Mouse (Mus musculus) kidney, embryonic 16.5 days (tissue): Measurements from ENCODE around the gene Tbx4. TPM values are rescaled to one million over a fixed set of nuclear protein-coding genes. Genes with fewer than 3 reads are reported as not detected.

Source experiments
- ATAC-seq: fragments of 200-750 bp; cut with Nextera tagmentation; 2 replicates; pipeline ENCODE4 v1.8.0; 2017; ENCODE audit warnings: moderate TSS enrichment; ENCODE audit not compliant: low FRiP score, low TSS enrichment
- H3K27ac ChIP-seq: fragments of 300-500 bp; sonication (generic); 2 replicates; pipeline ENCODE4 v1.5.1; 2014; ENCODE audit warnings: low read length
- H3K27me3 ChIP-seq: fragments of 300-500 bp; sonication (generic); 2 replicates; pipeline ENCODE4 v1.6.1; 2014; ENCODE audit warnings: low read length, control low read depth, mixed read lengths; ENCODE audit not compliant: insufficient read depth
- H3K36me3 ChIP-seq: fragments of 300-500 bp; sonication (generic); 2 replicates; pipeline ENCODE4 v1.6.1; 2014; ENCODE audit warnings: low read length, control low read depth, mixed read lengths; ENCODE audit not compliant: insufficient read depth
- H3K4me1 ChIP-seq: fragments of 300-500 bp; sonication (generic); 2 replicates; pipeline ENCODE4 v1.6.1; 2014; ENCODE audit warnings: low read length, control low read depth, mixed read lengths; ENCODE audit not compliant: insufficient read depth
- H3K4me2 ChIP-seq: fragments of 300-500 bp; sonication (generic); replicated peaks from 2 replicates; pipeline ENCODE4 v1.6.1; 2014; ENCODE audit warnings: low read depth, low read length
- H3K4me3 ChIP-seq: fragments of 300-500 bp; sonication (generic); 2 replicates; pipeline ENCODE4 v1.5.1; 2014; ENCODE audit warnings: mild to moderate bottlenecking, low read length
- H3K9ac ChIP-seq: fragments of 300-500 bp; sonication (generic); replicated peaks from 2 replicates; pipeline ENCODE4 v1.6.1; 2014; ENCODE audit warnings: low read length
- H3K9me3 ChIP-seq: fragments of 300-500 bp; sonication (generic); 2 replicates; pipeline ENCODE4 v1.6.1; 2016; ENCODE audit warnings: low read length, control low read depth
- WGBS: fragments of 180-500 bp; shearing (Covaris S2); extraction: QIAGEN DNeasy Blood & Tissue Kit; methylation state at CpG from one replicate; pipeline ENCODE4 v1.1.7; 2014; 5-methylcytosine and 5-hydroxymethylcytosine counted together
- polyA plus RNA-seq: library from polyadenylated mRNA; unstranded; fragments of >200 nt; fragmentation: Nextera tagmentation; extraction: Ambion mirVana; gene quantifications from 2 replicates; pipeline ENCODE4 v1.2.1, GENCODE M21; 2015

Gene Tbx4
- polyA plus RNA-seq, 1 experiment from 2014 or later = 1.7 TPM

GRCm38 (mm10) chr11:85850233-85850632, 36.0 kb upstream of the Tbx4 start, which contains the start of gene Gm11444:
Gene Gm11444 (minus strand): TSS chr11:85850333.
- Histone ChIP-seq H3K27me3 (no peaks in the 10 kb centered on the region), H3K4me2 (peak within 1 kb of the TSS; percentile 47), H3K9ac (no peak within 1 kb of the TSS), H3K9me3 (no peaks in the 10 kb centered on the region), H3K4me3 (no peak within 1 kb of the TSS), H3K4me1 (peaks cover 18% of the 10 kb centered on the region), H3K36me3 (no peaks in the 10 kb centered on the region), H3K27ac (no peak within 1 kb of the TSS)
- 87% methylated on average over 6 of the region's 6 CpGs for WGBS
- no peak for ATAC-seq

GRCm38 (mm10) chr11:85850758-85851157, 35.5 kb upstream of the Tbx4 start:
- no peak overlapping the region for H3K4me2 ChIP-seq
- no peak overlapping the region for H3K9ac ChIP-seq
- no peak for ATAC-seq
- no peaks in the 10 kb centered on the region for H3K36me3 ChIP-seq
- peaks cover 13% of the 10 kb centered on the region for H3K4me1 ChIP-seq
- H3K27me3 ChIP-seq = no peaks in the 10 kb centered on the region
- no peaks in the 10 kb centered on the region for H3K9me3 ChIP-seq
- 41% methylated on average over 6 of the region's 6 CpGs for WGBS
- no peak overlapping the region for H3K27ac ChIP-seq
- no peak overlapping the region for H3K4me3 ChIP-seq

GRCm38 (mm10) chr11:85857997-85858698, 28.1 kb upstream of the Tbx4 start:
- Histone ChIP-seq H3K9me3 (no peaks in the 10 kb centered on the region), H3K27ac (no peak overlapping the region), H3K9ac (no peak overlapping the region), H3K4me2 (no peak overlapping the region), H3K4me3 (no peak overlapping the region), H3K4me1 (no peaks in the 10 kb centered on the region), H3K27me3 (no peaks in the 10 kb centered on the region), H3K36me3 (no peaks in the 10 kb centered on the region)
- 33% methylated on average over 6 of the region's 6 CpGs for WGBS
- no peak for ATAC-seq

- H3K27ac ChIP-seq = no peak overlapping the region
- H3K4me1 ChIP-seq = no peaks in the 10 kb centered on the region
- no peaks in the 10 kb centered on the region for H3K9me3 ChIP-seq
- H3K4me3 ChIP-seq = no peak overlapping the region
- H3K4me2 ChIP-seq = no peak overlapping the region
- no peaks in the 10 kb centered on the region for H3K36me3 ChIP-seq
- 41% methylated on average over 7 of the region's 7 CpGs for WGBS
- ATAC-seq = no peak
- no peak overlapping the region for H3K9ac ChIP-seq
- no peaks in the 10 kb centered on the region for H3K27me3 ChIP-seq
These were observed 21.9 kb upstream of the Tbx4 start for GRCm38 (mm10) chr11:85864363-85864762.

- Histone ChIP-seq H3K9ac (no peak overlapping the region), H3K4me3 (no peak overlapping the region), H3K9me3 (peaks cover 3% of the 10 kb centered on the region; the same call in 1 of the 2 replicates), H3K27me3 (peaks cover 13% of the 10 kb centered on the region; the same call in 1 of the 2 replicates), H3K27ac (no peak overlapping the region), H3K36me3 (no peaks in the 10 kb centered on the region), H3K4me1 (no peaks in the 10 kb centered on the region), H3K4me2 (no peak overlapping the region)
- no peak for ATAC-seq
- WGBS = 55% methylated on average over 24 of the region's 24 CpGs
These were observed 10.0 kb upstream of the Tbx4 start for GRCm38 (mm10) chr11:85876059-85876788.

- H3K27ac ChIP-seq = no peak overlapping the region
- H3K4me2 ChIP-seq = no peak overlapping the region
- no peaks in the 10 kb centered on the region for H3K36me3 ChIP-seq
- H3K4me1 ChIP-seq = peaks cover 12% of the 10 kb centered on the region; the same call in 1 of the 2 replicates
- 68% methylated on average over 4 of the region's 4 CpGs for WGBS
- no peak overlapping the region for H3K9ac ChIP-seq
- no peaks in the 10 kb centered on the region for H3K9me3 ChIP-seq
- peaks cover 86% of the 10 kb centered on the region for H3K27me3 ChIP-seq
- no peak overlapping the region for H3K4me3 ChIP-seq
- ATAC-seq = no peak
These were observed 1.7 kb upstream of the Tbx4 start for GRCm38 (mm10) chr11:85884498-85884897.

GRCm38 (mm10) chr11:85886429-85886785, 185 bp downstream of the Tbx4 start:
- ATAC-seq = no peak
- no peaks in the 10 kb centered on the region for H3K9me3 ChIP-seq
- no peak overlapping the region for H3K27ac ChIP-seq
- H3K4me2 ChIP-seq = no peak overlapping the region
- peaks cover 94% of the 10 kb centered on the region for H3K27me3 ChIP-seq
- H3K36me3 ChIP-seq = no peaks in the 10 kb centered on the region
- 5% methylated on average over 22 of the region's 22 CpGs for WGBS
- no peak overlapping the region for H3K4me3 ChIP-seq
- H3K9ac ChIP-seq = no peak overlapping the region
- H3K4me1 ChIP-seq = peaks cover 19% of the 10 kb centered on the region

- Histone ChIP-seq H3K9me3 (no peaks in the 10 kb centered on the region), H3K4me3 (no peak overlapping the region), H3K4me2 (no peak overlapping the region), H3K4me1 (peaks cover 19% of the 10 kb centered on the region), H3K27ac (no peak overlapping the region), H3K9ac (no peak overlapping the region), H3K36me3 (no peaks in the 10 kb centered on the region), H3K27me3 (peaks cover 94% of the 10 kb centered on the region)
- no peak for ATAC-seq
- WGBS = 23% methylated on average over 6 of the region's 6 CpGs
These were observed 1.1 kb downstream of the Tbx4 start for GRCm38 (mm10) chr11:85887273-85887672.

- no peak overlapping the region for H3K27ac ChIP-seq
These were observed 1.7 kb downstream of the Tbx4 start for GRCm38 (mm10) chr11:85887801-85888450.

More at GRCm38 (mm10) chr11:85887801-85888450, 1.7 kb downstream of the Tbx4 start:
- Histone ChIP-seq H3K9me3 (no peaks in the 10 kb centered on the region), H3K4me1 (peaks cover 19% of the 10 kb centered on the region), H3K9ac (no peak overlapping the region), H3K4me3 (peak overlapping the region; percentile 12), H3K27me3 (peaks cover 94% of the 10 kb centered on the region), H3K4me2 (peak overlapping the region; percentile 16), H3K36me3 (no peaks in the 10 kb centered on the region)
- ATAC-seq = no peak
- 7% methylated on average over 17 of the region's 17 CpGs for WGBS
